ENCODE assay signal across 8 mouse cellular contexts in genomic region chr11:73177895-73178294, GRCm38 (mm10). TPM values are rescaled to one million over a fixed set of nuclear protein-coding genes. Genes with fewer than 3 reads are reported as not detected.
DNase-seq lines count a peak whose midpoint lies in the region; ATAC-seq and TF ChIP-seq lines count a peak whose summit lies in the region.

No protein-coding gene starts in this region.

- peaks cover 14% of the 10 kb centered on the region; the same call in 1 of the 2 replicates for H3K4me1 ChIP-seq in kidney, adult 2 months (ENCODE audit: control insufficient read depth, insufficient read depth, low read length)
- H3K4me1 ChIP-seq in hindbrain, postnatal 0 days (ENCODE audit: insufficient read depth, low read length) = peaks cover 16% of the 10 kb centered on the region
- H3K4me1 ChIP-seq in midbrain, embryonic 15.5 days = peaks cover 38% of the 10 kb centered on the region

- WGBS in kidney, adult 2 months = 4% methylated on average over 2 of the region's 2 CpGs
- 3% methylated on average over 2 of the region's 2 CpGs for WGBS in hindbrain, postnatal 0 days
- WGBS in midbrain, embryonic 15.5 days = 5% methylated on average over 2 of the region's 2 CpGs

- DNase-seq in kidney, adult 2 months = peak; percentile 59
- DNase-seq in kidney, adult 8-10 months = no peak
- DNase-seq in brain, adult 2 months (ENCODE audit: low read depth, low spot score) = peak; percentile 6
- DNase-seq in hindbrain, postnatal 0 days (ENCODE audit: low spot score) = peak; percentile 25
- DNase-seq in T-cell, adult 2 months (ENCODE audit: low spot score) = no peak
- no peak for DNase-seq in thymus, adult 18-20 months

- H3K9ac ChIP-seq in hindbrain, postnatal 0 days (replicated peaks; ENCODE audit: low read length) = peak overlapping the region; percentile 73
- peak overlapping the region; percentile 84 for H3K9ac ChIP-seq in midbrain, embryonic 15.5 days

- peak overlapping the region; percentile 96 for H3K4me3 ChIP-seq in kidney, adult 2 months (ENCODE audit: insufficient read depth, low read depth, low read length)
- H3K4me3 ChIP-seq in hindbrain, postnatal 0 days (ENCODE audit: low read length) = peak overlapping the region; percentile 72
- H3K4me3 ChIP-seq in midbrain, embryonic 15.5 days = peak overlapping the region; percentile 96

- ATAC-seq in hindbrain, postnatal 0 days = no peak
- no peak for ATAC-seq in midbrain, embryonic 15.5 days (replicated peaks)
- ATAC-seq in cerebellum, adult (ENCODE audit: insufficient number of reproducible peaks, low FRiP score, low TSS enrichment) = no peak

- TF ChIP-seq CTCF in kidney, adult 2 months (conservative IDR thresholded peaks at IDR 0.05; ENCODE audit: insufficient read depth, insufficient read length, low read depth, low read length) = no peak
- peak; percentile 37; the same call in 1 of the 2 replicates for TF ChIP-seq CTCF in hindbrain, postnatal 0 days (IDR thresholded peaks at IDR 0.05; ENCODE audit: low read depth)

- TF ChIP-seq POLR2A in kidney, adult 2 months (IDR thresholded peaks at IDR 0.05; ENCODE audit: low read depth, low read length) = no peak

- no peaks in the 10 kb centered on the region for H3K27me3 ChIP-seq in kidney, adult 2 months (replicated peaks; ENCODE audit: control insufficient read depth, insufficient read depth, low read length)
- no peaks in the 10 kb centered on the region for H3K27me3 ChIP-seq in hindbrain, postnatal 0 days (ENCODE audit: insufficient read depth, low read length)
- H3K27me3 ChIP-seq in midbrain, embryonic 15.5 days (replicated peaks) = no peaks in the 10 kb centered on the region

- peak overlapping the region; percentile 99 for H3K27ac ChIP-seq in kidney, adult 2 months (ENCODE audit: insufficient read depth, low read depth, low read length)
- H3K27ac ChIP-seq in hindbrain, postnatal 0 days = peak overlapping the region; percentile 87; the same call in 1 of the 2 replicates
- H3K27ac ChIP-seq in midbrain, embryonic 15.5 days = peak overlapping the region; percentile 88

- H3K9me3 ChIP-seq in hindbrain, postnatal 0 days (ENCODE audit: low read length) = no peaks in the 10 kb centered on the region
- H3K9me3 ChIP-seq in midbrain, embryonic 15.5 days = no peaks in the 10 kb centered on the region

- H3K36me3 ChIP-seq in kidney, adult 2 months (ENCODE audit: control insufficient read depth, insufficient read depth, low read length) = no peaks in the 10 kb centered on the region
- H3K36me3 ChIP-seq in hindbrain, postnatal 0 days (ENCODE audit: insufficient read depth, low read length) = no peaks in the 10 kb centered on the region
- no peaks in the 10 kb centered on the region; the same call in 1 of the 2 replicates for H3K36me3 ChIP-seq in midbrain, embryonic 15.5 days (replicated peaks)

- H3K4me2 ChIP-seq in hindbrain, postnatal 0 days (ENCODE audit: low read depth, low read length) = peak overlapping the region; percentile 80
- H3K4me2 ChIP-seq in midbrain, embryonic 15.5 days = peak overlapping the region; percentile 82

RNA-seq across cellular contexts. Expression of gene Tax1bp3, which starts 1.0 kb away (rescaled TPM):
- polyA plus RNA-seq in kidney, adult 2 months (2012; rRNA removed) = 86.5 and 104 TPM in 2 replicates
- 34.7 and 46.4 TPM in 2 replicates for total RNA-seq in hindbrain, postnatal 0 days (2014; rRNA removed)
- 95.7 and 97.7 TPM in 2 replicates for polyA plus RNA-seq in hindbrain, postnatal 0 days (2015; fragmentation: Nextera tagmentation; extraction: Ambion mirVana)
- polyA plus RNA-seq in midbrain, embryonic 15.5 days (2015; fragmentation: Nextera tagmentation; extraction: Ambion mirVana) = 156 and 161 TPM in 2 replicates

RNA-seq across cellular contexts. Expression of gene Emc6, which starts 1.1 kb away (rescaled TPM):
- polyA plus RNA-seq in kidney, adult 2 months (2012; rRNA removed) = 77.6 and 91.0 TPM in 2 replicates
- total RNA-seq in hindbrain, postnatal 0 days (2014; rRNA removed) = 113 and 156 TPM in 2 replicates
- polyA plus RNA-seq in hindbrain, postnatal 0 days (2015; fragmentation: Nextera tagmentation; extraction: Ambion mirVana) = 188 and 191 TPM in 2 replicates
- 116 TPM in 2 replicates for polyA plus RNA-seq in midbrain, embryonic 15.5 days (2015; fragmentation: Nextera tagmentation; extraction: Ambion mirVana)

RNA-seq across cellular contexts. Expression of gene P2rx5, which starts 17.7 kb away (rescaled TPM):
- polyA plus RNA-seq in kidney, adult 2 months (2012; rRNA removed) = 7.4 and 8.7 TPM in 2 replicates
- 1.2 and 3.5 TPM in 2 replicates for total RNA-seq in hindbrain, postnatal 0 days (2014; rRNA removed)
- polyA plus RNA-seq in hindbrain, postnatal 0 days (2015; fragmentation: Nextera tagmentation; extraction: Ambion mirVana) = 0.48 and 0.97 TPM in 2 replicates
- polyA plus RNA-seq in midbrain, embryonic 15.5 days (2015; fragmentation: Nextera tagmentation; extraction: Ambion mirVana) = 0.36 and 0.40 TPM in 2 replicates

RNA-seq across cellular contexts. Expression of gene Ctns, which starts 20.9 kb away (rescaled TPM):
- polyA plus RNA-seq in kidney, adult 2 months (2012; rRNA removed) = 37.1 and 37.5 TPM in 2 replicates
- 20.2 and 20.9 TPM in 2 replicates for total RNA-seq in hindbrain, postnatal 0 days (2014; rRNA removed)
- polyA plus RNA-seq in hindbrain, postnatal 0 days (2015; fragmentation: Nextera tagmentation; extraction: Ambion mirVana) = 13.0 and 14.0 TPM in 2 replicates
- polyA plus RNA-seq in midbrain, embryonic 15.5 days (2015; fragmentation: Nextera tagmentation; extraction: Ambion mirVana) = 19.9 and 20.8 TPM in 2 replicates

RNA-seq across cellular contexts. Expression of gene Shpk, which starts 21.4 kb away (rescaled TPM):
- 17.7 and 18.5 TPM in 2 replicates for polyA plus RNA-seq in kidney, adult 2 months (2012; rRNA removed)
- 2.2 and 3.4 TPM in 2 replicates for total RNA-seq in hindbrain, postnatal 0 days (2014; rRNA removed)
- polyA plus RNA-seq in hindbrain, postnatal 0 days (2015; fragmentation: Nextera tagmentation; extraction: Ambion mirVana) = 2.2 and 2.8 TPM in 2 replicates
- polyA plus RNA-seq in midbrain, embryonic 15.5 days (2015; fragmentation: Nextera tagmentation; extraction: Ambion mirVana) = 1.8 and 2.2 TPM in 2 replicates

Comparison
In these comparisons a context has a peak if more than half of its experiments do, and no peak if none do; other contexts are left out.
1. DNase-seq: peak in kidney, adult 2 months (single experiment), brain, adult 2 months (single experiment) and hindbrain, postnatal 0 days (single experiment); none in kidney, adult 8-10 months (0 of 2), T-cell, adult 2 months (single experiment) and thymus, adult 18-20 months (0 of 2).
2. Peak in every context shown above with its lines, with median percentiles within 50 percentile points of each other: H3K27ac ChIP-seq and H3K4me3 ChIP-seq.